Mouse (Mus musculus) right cerebral cortex, postnatal 10 days (tissue): ENCODE data around the gene Poc5.
A peak's percentile ranks its signal among the peaks of the same experiment; 100 is the strongest.

ENCODE experiments used
- DNase-seq, 2 experiments: peaks; one replicate each; pipeline ENCODE4 v3.0.0; 2021; ENCODE audit warnings: low spot score in 2 of 2

Gene Poc5

DNA sequence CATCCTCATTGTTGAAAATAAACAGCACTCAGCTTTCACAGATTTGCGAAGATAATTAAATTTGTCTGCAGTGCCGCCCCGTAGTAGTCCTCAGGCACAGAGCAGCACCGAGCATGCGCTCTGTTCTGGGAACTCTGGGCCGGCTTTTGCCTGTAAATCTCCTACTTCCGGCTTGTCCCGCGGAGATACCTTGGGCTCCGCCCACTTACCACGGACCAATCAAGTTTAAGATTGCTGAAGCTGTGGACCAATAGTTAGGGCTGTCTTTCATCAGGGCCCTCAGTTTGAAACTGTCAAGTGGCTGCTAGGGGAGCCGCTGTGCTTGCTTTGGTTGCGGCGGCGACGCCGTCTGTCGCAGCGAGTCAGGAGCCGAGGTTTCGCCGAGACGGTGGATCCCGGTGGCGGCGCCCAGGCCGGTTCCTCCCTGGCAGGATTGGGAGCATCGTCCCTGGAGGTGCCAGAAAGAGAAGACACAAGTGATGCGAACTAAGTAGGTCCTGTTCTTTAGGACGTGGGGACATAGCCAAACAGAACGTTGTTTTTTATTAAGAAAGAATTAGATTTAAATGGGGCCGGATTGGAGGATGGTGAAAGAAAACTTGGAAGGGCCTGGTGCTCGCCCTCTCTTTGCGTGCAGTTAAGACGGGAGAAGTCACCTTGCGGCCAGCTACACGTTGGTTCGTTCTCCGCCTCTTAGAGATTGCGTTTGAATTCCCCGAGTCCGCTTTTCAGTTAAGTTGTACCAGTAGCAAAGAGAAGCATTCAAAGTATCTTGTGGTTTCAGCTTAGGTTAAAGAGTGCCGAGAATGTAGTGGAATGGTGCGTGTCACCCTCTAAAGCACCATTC, at the start of gene Poc5:
Poc5 (plus strand) TSS at position 253 of the 847 bp plus-strand sequence.
- DNase-seq: peak; percentile 99

DNA sequence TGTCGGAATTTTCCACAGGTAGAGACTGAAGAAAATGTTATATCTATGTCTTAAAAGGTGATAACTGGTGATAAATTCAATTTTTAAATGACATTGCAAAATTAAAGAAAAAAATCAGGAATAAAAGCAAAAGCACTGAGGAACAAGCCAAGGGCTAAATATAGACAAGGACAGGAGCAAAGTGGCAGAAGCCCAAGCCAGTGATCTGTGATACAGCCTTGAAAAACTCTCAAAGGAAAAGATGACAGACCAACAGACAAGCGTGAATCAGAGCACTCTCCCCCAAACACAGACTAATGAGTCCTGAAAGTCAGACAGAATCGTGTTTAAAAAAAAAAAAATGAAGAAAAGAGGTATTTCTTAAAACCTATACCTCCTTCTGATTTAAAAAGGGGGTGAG, 46.6 kb upstream of the Poc5 start:
- no peak for DNase-seq

DNA sequence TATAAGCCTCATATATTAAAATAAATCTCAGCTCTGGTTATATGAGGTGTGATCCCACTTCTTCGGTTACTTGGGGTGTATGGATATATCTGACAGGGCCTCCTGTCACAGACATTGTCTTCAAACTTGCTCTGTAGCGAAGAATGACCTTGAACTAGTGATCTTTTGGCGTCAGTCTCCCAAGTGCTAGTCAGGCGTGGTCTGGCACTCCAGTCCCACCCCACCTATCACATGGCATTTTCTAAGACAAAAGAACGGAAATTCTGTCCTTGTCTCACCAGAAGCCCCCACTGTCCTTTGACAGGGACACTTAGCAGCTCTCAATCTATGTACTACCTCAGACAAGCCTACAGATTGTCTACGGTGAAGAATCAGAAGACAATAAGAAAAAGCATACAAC, 43.3 kb upstream of the Poc5 start:
- no peak for DNase-seq

- DNase-seq: no peak
Observed at GRCm38 (mm10) chr13:96346581-96346980, 41.5 kb upstream of the Poc5 start.

GRCm38 (mm10) chr13:96350207-96350606, 37.9 kb upstream of the Poc5 start:
- no peak for DNase-seq

DNA sequence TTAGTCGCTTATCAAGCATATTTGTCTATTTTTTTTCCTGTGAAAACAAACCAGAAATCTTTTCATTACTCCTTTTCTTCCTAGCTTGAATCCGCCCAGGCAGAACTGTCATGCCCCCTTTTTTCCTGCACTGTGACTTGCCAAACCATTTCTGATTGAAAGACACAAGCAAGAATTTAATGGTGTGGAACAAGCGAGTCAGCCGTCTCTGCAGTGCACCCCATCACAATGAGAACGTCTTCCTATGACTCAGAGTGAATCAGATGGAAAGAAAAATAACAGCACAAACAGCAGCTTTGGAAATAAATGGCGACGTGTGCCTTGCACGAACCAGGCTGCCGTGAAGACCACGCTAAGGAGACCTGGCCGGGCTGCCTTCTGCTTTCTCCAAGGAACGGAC, 36.8 kb upstream of the Poc5 start:
- DNase-seq: no peak

DNA sequence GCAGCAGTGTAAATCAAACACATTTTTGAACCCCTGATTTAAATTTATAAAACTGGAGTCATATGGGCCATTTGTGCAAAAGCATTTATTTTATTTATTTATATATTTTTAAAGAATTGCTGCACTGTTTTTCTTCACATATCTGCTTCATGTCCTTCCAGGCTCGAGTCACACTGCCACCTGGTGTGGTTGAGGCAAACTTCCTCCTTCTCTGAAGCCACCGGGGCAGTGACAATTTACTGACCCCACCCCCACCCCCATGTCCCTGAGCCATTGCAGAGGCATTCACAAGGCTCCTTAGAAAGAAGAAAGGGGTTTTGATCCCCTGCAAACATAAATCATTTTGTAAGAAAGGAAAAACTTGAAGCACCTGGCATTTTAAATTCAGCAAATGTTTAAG, 12.6 kb upstream of the Poc5 start:
- peak in 1 of 2 experiments; percentile 40 for DNase-seq

DNA sequence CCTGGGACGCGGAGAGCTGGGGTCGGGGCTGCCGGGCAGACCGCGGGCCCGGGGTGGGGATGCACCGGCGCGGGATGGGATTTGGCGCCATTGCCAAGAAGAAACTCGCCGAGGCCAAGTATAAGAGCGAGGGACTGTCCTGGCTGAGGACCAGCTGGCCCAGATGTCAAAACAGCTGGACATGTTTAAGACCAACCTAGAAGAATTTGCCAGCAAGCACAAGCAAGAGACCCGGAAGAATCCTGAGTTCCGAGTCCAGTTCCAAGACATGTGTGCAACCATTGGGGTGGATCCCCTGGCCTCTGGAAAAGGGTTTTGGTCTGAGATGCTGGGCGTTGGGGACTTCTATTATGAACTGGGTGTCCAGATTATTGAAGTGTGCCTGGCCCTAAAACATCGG, 11.2 kb upstream of the Poc5 start:
- no peak for DNase-seq

DNA sequence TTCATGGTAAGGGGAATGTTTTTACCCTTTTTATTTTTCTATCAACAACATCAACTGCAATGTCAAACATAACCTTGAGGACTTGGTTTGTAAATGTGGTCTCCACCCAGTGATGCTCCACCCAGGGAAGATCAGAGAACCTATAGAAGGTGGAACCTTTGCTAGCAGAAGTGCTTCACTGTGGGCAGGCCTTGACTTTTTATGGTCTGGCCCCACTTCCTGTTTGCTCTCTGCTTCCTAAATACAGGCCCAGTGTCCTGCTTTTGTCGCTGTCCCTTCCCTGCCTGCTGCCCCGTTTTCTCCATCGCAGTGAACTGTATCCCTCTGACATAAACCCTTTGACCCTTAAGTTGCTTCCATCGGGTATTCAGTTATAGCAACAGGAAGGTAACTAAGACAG, 10.2 kb upstream of the Poc5 start:
- DNase-seq: no peak

- DNase-seq: no peak
Observed at GRCm38 (mm10) chr13:96389301-96389700, 1.2 kb downstream of the Poc5 start.

- DNase-seq: no peak
Observed at GRCm38 (mm10) chr13:96401251-96401650, 13.2 kb downstream of the Poc5 start.

GRCm38 (mm10) chr13:96405518-96405917, 17.4 kb downstream of the Poc5 start:
- peak in 1 of 2 experiments; percentile 42 for DNase-seq

DNA sequence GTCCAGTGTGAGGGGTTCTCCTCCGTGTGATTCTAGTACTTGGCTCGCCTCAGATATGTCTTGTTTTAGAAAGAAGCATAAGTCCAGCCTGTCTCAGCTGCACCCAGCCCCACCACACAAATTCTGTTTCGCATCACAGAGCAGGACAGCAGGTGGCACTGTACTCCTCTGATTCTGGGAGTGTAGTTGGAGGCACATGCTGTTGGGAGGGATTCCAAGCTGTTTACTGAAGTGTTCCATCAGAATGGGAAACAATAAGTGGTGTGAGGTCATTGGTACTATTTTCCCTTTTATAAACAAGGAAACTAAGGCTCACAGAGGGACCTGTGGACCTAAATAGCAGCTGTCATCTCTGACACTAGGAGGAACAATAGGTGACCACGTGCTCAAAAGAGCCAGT, 18.9 kb downstream of the Poc5 start:
- DNase-seq: peak; percentile 59 to 67

DNA sequence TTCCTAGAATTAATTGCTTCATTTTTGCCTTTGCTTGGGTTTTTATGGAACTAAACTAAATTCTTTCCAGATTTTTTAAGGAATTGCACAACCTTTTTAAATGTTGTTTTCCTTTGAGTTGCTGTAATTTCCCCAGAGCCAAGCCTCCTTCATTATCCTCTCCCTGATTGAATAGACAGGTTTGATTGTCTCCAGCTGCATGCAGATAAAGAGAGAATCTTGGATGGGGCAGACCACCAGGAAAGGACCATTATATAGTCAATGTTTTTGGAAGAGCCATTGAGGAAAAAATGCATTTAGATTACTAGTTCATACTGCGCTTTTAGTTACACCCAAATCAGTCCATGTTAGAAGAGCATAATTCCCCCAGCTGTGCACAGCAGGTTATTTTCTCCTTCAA, 20.7 kb downstream of the Poc5 start:
- DNase-seq: no peak

DNA sequence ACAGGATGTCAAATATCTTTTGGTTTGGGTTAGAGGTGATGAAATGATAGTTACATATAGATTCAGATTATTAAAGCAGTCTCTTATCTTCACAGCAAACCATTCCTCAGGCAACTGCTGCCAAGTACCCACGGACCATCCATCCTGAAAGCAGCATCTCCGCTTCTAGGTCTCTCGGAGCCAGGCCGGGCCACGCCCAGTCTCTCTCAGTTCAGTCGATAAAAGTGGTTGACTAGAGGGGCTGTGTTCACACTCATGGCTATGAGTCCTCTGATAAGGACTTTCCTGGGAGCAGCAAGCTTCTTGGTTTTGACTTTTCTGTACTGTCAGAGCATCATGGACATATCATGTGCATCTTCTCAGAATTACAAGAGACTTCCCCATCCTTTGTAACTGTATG, 26.3 kb downstream of the Poc5 start:
- no peak for DNase-seq

- no peak for DNase-seq
Observed at GRCm38 (mm10) chr13:96416380-96416779, 28.3 kb downstream of the Poc5 start.

GRCm38 (mm10) chr13:96417261-96417813, 29.2 kb downstream of the Poc5 start:
- no peak for DNase-seq

GRCm38 (mm10) chr13:96418487-96418886, 30.4 kb downstream of the Poc5 start:
- DNase-seq: no peak

GRCm38 (mm10) chr13:96421230-96421629, 33.1 kb downstream of the Poc5 start:
- no peak for DNase-seq

GRCm38 (mm10) chr13:96424496-96425274, 36.6 kb downstream of the Poc5 start:
- DNase-seq: peak in 1 of 2 experiments; percentile 20

GRCm38 (mm10) chr13:96426044-96426443, 38.0 kb downstream of the Poc5 start:
- peak in 1 of 2 experiments; percentile 53 for DNase-seq

- DNase-seq: no peak
Observed at GRCm38 (mm10) chr13:96428531-96428930, 40.4 kb downstream of the Poc5 start.
